Mouse (Mus musculus): ENCODE data around the gene Cited1. TPM values are rescaled to one million over a fixed set of nuclear protein-coding genes. Genes with fewer than 3 reads are reported as not detected.
"Not testable (repeated sequence)": the region's sequence is repeated elsewhere in the genome, so short reads cannot be mapped to it uniquely, and the experiment has no call there.

Cited1 gene
- total RNA-seq (2021): 1 to 10 TPM in 1 of 2 experiments, under 1 TPM in 1; 0.72 to 1.2 TPM
- long read RNA-seq, experiment 1, partial matches to known transcripts: 0 of 1 reads
- long read RNA-seq, experiment 1, other reads (novel, unspliced or antisense): 0 of 1 reads
- long read RNA-seq, experiment 2, partial matches to known transcripts: 0 of 1 reads
- long read RNA-seq, experiment 2, other reads (novel, unspliced or antisense): 0 of 1 reads

DNA sequence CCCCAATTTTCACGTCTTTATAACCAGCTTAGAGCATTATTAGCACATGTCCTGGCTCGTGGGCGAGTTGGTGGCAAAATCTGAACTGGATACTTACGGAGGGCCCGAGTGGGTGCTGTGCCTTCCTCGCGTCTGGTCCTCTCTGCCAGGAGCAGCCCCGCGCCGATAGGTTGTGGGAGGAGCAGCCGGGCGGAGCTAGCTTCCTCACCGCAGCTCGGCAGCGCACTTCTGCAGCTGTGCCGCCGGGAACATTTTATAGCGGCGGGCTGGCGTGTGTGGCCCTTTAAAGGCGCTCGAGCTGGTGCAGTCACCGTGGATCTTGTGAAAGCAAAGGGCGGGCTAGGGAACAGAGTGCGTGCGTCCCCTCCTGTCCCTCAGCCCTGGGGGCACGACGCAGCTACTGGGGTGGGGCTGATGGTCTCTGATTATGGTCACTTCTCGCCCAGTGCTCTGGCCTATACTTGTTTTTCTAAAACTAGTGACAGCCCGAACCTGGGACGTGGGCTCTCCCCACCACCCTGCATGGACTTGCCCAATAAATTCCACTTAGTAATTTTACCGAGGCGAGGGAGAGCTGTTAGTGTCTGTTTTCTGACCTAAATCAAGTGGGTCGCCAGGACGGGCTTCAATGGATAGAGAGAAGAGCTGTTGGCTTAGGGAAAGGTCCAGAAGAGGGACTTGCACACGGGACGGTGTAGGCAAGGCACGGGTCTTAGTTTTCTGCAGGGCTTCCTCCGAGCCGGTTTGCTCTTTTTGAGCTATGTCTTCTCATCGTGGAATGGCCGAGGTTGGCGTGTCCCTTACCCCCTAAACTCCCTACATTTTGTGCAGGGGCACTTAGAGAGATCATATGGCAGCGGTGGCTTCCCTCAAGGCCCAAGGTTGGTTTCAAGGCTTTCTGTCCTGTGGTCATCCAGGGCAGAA is at the start of gene Cited1:
Gene Cited1 (minus strand): TSS at position 245 of the 924 bp plus-strand sequence.
- no peak for TF ChIP-seq CTCF (conservative IDR thresholded peaks at IDR 0.05)
- Histone ChIP-seq H3K4me3 (peak within 1 kb of the TSS; percentile 56), H3K27ac (no peak within 1 kb of the TSS)
- DNase-seq (ENCODE audit: low spot score in 2 of 2): peak; percentile 25 to 41

DNA sequence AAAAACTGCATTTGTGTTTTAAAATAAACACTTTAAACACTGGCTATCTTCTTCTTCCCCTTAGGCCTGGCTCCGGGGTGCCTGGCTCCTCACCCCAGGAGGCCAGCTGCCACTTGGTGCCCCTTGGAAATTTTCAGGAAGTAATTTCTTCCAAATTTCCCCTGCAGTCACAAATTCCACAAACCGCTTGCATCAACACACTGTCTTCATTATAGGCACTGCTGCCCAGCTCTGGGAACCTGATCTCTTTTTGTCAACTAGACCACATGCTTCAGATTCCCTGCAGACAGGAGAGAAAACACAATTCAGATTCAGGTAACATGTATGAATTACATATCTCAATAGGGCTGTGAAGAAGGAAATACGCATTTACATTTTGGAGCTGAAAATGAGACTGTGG is 32.9 kb upstream of the Cited1 start:
- Histone ChIP-seq H3K4me3 (no peak overlapping the region), H3K27ac (no peak overlapping the region)
- TF ChIP-seq CTCF (conservative IDR thresholded peaks at IDR 0.05): no peak

GRCm38 (mm10) chrX:102262620-102263345 is 10.8 kb upstream of the Cited1 start:
- DNase-seq (ENCODE audit: low spot score in 2 of 2): no peak
- no peak overlapping the region for H3K4me3 ChIP-seq
- no peak for TF ChIP-seq CTCF (conservative IDR thresholded peaks at IDR 0.05)
- H3K27ac ChIP-seq: no peak overlapping the region

More for the DNA sequence above, 32.9 kb upstream of the Cited1 start:
- no peak for DNase-seq (ENCODE audit: low spot score in 2 of 2)

GRCm38 (mm10) chrX:102259772-102260171 is 7.8 kb upstream of the Cited1 start:
- H3K4me3 ChIP-seq: no peak overlapping the region
- no peak for TF ChIP-seq CTCF (conservative IDR thresholded peaks at IDR 0.05)
- H3K27ac ChIP-seq: no peak overlapping the region
- no peak for DNase-seq (ENCODE audit: low spot score in 2 of 2)

DNA sequence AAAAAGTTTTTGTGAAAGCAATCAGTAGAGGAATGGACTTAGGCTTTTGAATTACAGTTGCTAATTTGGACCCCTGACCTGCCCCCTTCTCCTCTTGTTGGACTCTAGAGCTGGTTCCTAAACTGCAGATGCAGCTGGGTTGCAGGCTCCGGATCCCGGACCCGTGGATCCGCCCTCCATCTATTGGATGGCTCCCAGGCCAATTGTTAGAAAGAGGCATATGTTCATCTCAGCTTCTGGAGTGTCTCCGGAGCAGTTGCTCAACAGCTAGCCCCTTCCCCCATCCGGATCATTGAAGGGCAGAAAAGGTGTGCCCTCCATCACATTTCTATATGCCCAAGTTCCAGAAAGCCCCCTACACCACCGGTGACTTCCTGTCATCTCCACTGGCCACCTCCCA is 1.9 kb upstream of the Cited1 start:
- Histone ChIP-seq H3K27ac (no peak overlapping the region), H3K4me3 (no peak overlapping the region; the same call in 1 of the 2 replicates)
- no peak for DNase-seq (ENCODE audit: low spot score in 2 of 2)
- TF ChIP-seq CTCF (conservative IDR thresholded peaks at IDR 0.05): no peak

DNA sequence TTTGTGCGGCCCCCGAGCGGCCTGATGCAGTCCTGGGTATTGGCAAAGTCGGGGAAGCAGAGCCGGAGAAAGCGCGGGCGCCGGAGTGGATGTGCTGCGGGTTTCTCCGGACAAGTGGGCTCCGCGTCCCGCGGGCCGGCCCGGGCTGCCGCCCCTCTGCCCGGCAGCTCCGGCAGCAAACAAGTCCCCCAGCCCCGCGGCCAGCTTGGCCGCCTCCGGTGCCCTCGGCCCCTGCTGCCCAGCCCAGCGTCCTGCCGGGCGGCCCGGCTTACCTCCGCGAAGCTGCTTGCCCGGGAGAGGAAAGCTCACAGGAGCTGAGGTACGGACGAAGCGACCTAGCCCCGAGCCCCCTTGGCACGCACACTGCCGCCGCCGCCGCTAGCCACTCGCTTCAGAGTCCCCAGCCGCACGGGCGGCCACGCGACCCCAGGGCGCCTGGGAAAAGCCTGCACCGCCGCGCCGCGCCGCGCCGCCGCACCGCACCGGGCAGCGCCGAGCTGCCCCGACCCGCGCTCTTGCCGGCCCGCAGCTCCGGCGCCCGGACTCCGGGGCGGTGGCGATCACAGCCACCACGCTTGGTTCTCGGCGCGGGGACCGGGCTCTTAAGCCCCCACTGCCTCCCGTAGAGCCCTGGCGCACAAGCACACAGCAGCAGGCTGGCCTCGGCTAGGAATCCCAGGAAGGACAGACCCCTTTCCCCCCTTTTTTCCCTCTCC is 602 bp downstream of the Cited1 start:
- Histone ChIP-seq H3K4me3 (peak overlapping the region; percentile 56), H3K27ac (no peak overlapping the region)
- DNase-seq (ENCODE audit: low spot score in 2 of 2): no peak
- no peak for TF ChIP-seq CTCF (conservative IDR thresholded peaks at IDR 0.05)

GRCm38 (mm10) chrX:102250891-102251170 is 1.1 kb downstream of the Cited1 start:
- Histone ChIP-seq H3K27ac (no peak overlapping the region), H3K4me3 (peak overlapping the region; percentile 56)
- no peak for DNase-seq (ENCODE audit: low spot score in 2 of 2)
- no peak for TF ChIP-seq CTCF (conservative IDR thresholded peaks at IDR 0.05)

GRCm38 (mm10) chrX:102250150-102250890 is 1.7 kb downstream of the Cited1 start:
- peak overlapping the region; percentile 56 for H3K4me3 ChIP-seq
- no peak for TF ChIP-seq CTCF (conservative IDR thresholded peaks at IDR 0.05)
- no peak overlapping the region for H3K27ac ChIP-seq
- no peak for DNase-seq (ENCODE audit: low spot score in 2 of 2)

DNA sequence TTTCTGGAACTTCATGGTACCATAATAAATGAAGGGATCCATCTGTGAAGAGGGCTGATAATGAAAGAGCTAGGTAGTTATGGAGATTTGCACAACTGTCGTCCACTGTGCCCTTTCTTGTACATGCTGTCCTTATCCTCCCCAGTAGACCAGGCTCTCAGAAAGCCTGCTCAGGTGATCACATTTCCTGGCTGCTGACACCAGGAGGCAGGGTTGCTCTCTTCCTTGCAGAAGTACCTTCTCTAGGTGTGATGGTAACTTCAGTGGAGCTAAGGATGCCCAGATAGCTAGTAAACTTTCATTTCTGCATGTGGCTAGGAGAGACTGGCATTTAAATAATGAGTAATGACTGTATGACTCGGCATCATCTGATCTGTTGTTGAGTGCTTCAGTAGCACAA is 7.6 kb downstream of the Cited1 start:
- Histone ChIP-seq H3K27ac (no peak overlapping the region), H3K4me3 (no peak overlapping the region)
- no peak for TF ChIP-seq CTCF (conservative IDR thresholded peaks at IDR 0.05)
- no peak for DNase-seq (ENCODE audit: low spot score in 2 of 2)

DNA sequence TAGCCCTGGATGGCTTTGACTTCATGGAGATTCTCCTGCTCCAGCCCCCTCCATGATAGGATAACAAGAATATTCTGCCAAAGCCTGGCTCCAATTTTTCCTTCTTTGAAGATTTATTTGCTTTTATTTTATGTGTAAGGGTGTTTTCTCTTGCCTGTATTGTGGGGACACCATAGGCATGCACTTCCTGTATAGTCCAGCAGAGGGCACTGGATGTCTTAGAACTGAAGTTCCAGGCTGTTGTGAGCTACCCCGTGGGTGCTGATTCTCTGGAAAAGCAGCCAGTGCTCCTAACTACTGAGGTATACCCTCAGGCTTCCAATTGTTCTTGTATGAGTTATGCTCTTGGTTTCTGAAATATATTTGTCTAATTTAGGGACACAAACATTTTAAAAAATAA is 32.9 kb downstream of the Cited1 start:
- Histone ChIP-seq H3K4me3 (no peak overlapping the region), H3K27ac (no peak overlapping the region)
- TF ChIP-seq CTCF (conservative IDR thresholded peaks at IDR 0.05): peak; percentile 79
- DNase-seq (ENCODE audit: low spot score in 2 of 2): peak in 1 of 2 experiments; percentile 10

DNA sequence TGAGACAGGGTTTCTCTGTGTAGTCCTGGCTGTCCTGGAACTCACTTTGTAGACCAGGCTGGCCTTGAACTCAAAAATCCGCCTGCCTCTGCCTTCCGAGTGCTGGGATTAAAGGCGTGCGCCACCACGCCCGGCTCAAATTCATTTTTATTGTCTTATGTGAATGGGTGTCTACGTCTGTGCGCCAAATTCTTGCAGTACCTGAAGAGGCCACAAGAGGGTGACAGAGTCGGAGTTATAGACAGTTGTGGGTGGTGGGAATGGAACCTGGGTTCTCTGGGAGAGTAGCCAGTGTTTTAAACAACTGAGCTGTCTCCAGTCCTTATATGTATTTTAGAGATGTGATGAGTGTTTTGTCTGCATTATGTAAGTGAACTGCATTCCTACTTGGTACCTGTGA is 36.6 kb downstream of the Cited1 start:
- H3K27ac ChIP-seq, H3K4me3 ChIP-seq: not testable (repeated sequence)
- DNase-seq (ENCODE audit: low spot score in 2 of 2): peak in 1 of 2 experiments; percentile 8
- peak; percentile 65 for TF ChIP-seq CTCF (conservative IDR thresholded peaks at IDR 0.05)

Small RNA genes within 50 kb of the gene (microRNA-seq; reads per million reads assigned to microRNA genes)
- 0 reads per million in 2 experiments for gene Gm26318

Other genes with a start within 250 kb of the Cited1 start
- 1 to 10 TPM; 8.8 to 9.0 TPM for gene Rtl5, start 180.9 kb downstream of the Cited1 start, total RNA-seq (2021)
- gene Pin4, start 132.7 kb downstream of the Cited1 start, total RNA-seq (2021): 10 to 100 TPM; 25.0 to 34.5 TPM
- gene Ercc6l, start 95.1 kb downstream of the Cited1 start, total RNA-seq (2021): under 1 TPM; 0.12 to 0.23 TPM
- gene Rps4x, start 62.8 kb downstream of the Cited1 start, total RNA-seq (2021): 100 to 1,000 TPM; 416 to 499 TPM

All from layer of hippocampus, adult 2 months (tissue).